Mouse (Mus musculus) CD4-positive, CD25-positive, alpha-beta regulatory T cell (primary cell): ENCODE measurements around the gene Ano1. TPM values are rescaled to one million over a fixed set of nuclear protein-coding genes. Genes with fewer than 3 reads are reported as not detected.

Experiments used
- polyA plus RNA-seq: library from polyadenylated mRNA; unstranded; fragments of 100-300 nt; shearing (Covaris generic); gene quantifications from one replicate; pipeline ENCODE4 v1.2.1, GENCODE M21; 2017

Ano1 gene
- polyA plus RNA-seq = not detected

GRCm38 (mm10) chr7:144751833-144752232, at the start of gene Ano1:
TSS of gene Ano1 (minus strand) at chr7:144751974.

DNA sequence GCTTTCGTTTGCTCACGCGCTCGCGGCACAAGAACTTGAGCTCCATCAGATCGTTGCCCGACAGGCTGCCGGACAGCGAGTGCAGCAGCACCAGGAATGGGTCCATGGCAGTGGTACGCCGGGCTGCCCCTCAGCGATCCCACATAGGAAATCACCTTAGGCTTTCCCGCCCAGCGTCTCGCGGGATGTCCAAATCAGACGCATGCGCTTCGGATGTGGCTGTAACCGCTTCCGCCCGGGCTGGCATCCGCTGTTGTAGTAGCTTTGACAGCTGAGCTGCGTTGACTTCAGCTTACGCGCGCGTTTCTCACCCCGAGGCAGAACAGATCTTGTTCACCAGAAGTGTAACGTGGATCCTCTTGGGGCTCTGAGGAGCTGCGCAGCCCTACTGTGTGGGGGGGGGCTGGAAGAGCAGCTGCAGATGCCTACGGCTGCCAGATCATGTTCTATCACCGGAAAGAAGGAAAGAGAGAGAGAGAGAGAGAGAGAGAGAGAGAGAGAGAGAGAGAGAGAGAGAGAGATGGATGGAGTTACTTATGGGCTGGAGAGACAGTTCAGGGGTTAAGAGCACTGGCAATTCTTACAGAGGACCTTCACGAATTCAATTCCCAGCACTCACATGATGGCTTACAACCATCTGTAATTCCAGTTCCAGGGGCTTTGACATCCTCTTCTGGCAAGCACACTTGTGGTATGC, 169.3 kb downstream of the Ano1 start, which contains the start of gene Fadd:
Fadd (minus strand) TSS at position 180 of the 697 bp plus-strand sequence.

DNA sequence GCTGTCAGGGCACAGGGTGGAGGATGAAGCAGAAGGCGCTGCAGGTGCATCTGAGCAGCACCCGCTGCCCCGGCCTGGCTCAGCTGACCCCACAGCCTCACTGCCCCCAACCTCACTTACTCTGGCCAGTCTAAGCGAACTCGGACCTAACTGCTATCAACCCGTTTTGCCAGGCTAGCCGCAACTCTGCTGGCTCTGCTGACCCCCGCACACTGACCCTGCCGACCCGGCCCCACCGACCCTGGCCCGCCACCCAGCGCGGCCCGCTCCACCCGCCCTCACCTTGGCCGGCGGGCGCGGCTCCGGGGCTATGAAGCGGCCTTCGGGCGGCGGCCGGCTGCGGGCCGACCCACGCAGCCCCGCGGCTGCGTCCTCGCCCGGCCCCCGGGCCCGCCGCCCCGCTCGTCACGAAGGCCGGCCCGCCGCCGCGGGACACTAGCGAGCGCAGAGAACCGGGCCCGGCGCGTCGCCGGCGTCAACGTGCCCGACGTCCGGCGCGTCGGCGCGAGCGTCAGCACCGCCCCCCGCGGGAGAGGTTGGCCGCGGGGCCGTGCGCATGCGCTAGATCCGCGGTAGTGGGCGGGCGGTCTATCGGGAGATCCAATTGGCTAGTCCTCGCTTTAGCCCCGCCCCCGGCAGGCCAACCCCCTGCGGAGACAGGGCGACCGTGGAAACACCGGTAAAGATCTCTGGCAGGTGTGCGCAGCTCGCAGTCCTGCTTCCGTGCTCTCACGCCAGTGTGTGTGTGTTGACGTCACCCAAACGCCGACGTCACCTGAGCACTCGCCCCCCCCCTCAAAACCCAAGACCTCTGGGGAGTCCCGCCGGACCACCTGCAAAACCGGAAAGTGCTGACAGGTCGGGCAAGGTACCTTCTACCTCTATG, 198.3 kb downstream of the Ano1 start, which contains the start of gene Ppfia1:
Ppfia1 (minus strand) TSS at position 493 of the 886 bp plus-strand sequence.

Other genes with a start within 250 kb of the Ano1 start
- 63.2 TPM for gene Ppfia1, start 198.2 kb downstream of the Ano1 start, polyA plus RNA-seq
- gene Fadd, start 169.5 kb downstream of the Ano1 start, polyA plus RNA-seq = 5.7 TPM
- gene Fgf3, start 86.1 kb upstream of the Ano1 start, polyA plus RNA-seq = not detected
- not detected for gene Fgf4, start 95.4 kb upstream of the Ano1 start, polyA plus RNA-seq
- not detected for gene Fgf15, start 144.6 kb upstream of the Ano1 start, polyA plus RNA-seq
- gene LTO1, start 163.1 kb upstream of the Ano1 start, polyA plus RNA-seq = 26.5 TPM
- gene Ccnd1, start 188.0 kb upstream of the Ano1 start, polyA plus RNA-seq = 0.53 TPM